Mouse (Mus musculus) kidney, postnatal 0 days (tissue): ENCODE measurements around the gene Ptpro. TPM values are rescaled to one million over a fixed set of nuclear protein-coding genes. Genes with fewer than 3 reads are reported as not detected.

Experiments used
- ATAC-seq: fragments of 200-750 bp; cut with Nextera tagmentation; replicated peaks from 2 replicates; pipeline ENCODE4 v1.8.0; 2017; ENCODE audit warnings: low read depth, moderate number of reproducible peaks, moderate TSS enrichment, moderate library complexity; ENCODE audit not compliant: low FRiP score
- DNase-seq: peaks from one replicate; pipeline ENCODE4 v3.0.0-alpha.2; 2016; ENCODE audit warnings: low spot score
- H3K27ac ChIP-seq: fragments of 300-500 bp; sonication (generic); 2 replicates; pipeline ENCODE4 v1.5.1; 2014; ENCODE audit warnings: mild to moderate bottlenecking
- H3K27me3 ChIP-seq: fragments of 300-500 bp; sonication (generic); 2 replicates; pipeline ENCODE4 v1.6.1; 2014; ENCODE audit warnings: low read length, mixed read lengths; ENCODE audit not compliant: insufficient read depth
- H3K36me3 ChIP-seq: fragments of 300-500 bp; sonication (generic); 2 replicates; pipeline ENCODE4 v1.6.1; 2014; ENCODE audit warnings: low read length, mixed read lengths; ENCODE audit not compliant: insufficient read depth
- H3K4me1 ChIP-seq: fragments of 300-500 bp; sonication (generic); replicated peaks from 2 replicates; pipeline ENCODE4 v1.6.1; 2014; ENCODE audit warnings: antibody characterized with exemption, low read length, mixed read lengths; ENCODE audit not compliant: insufficient read depth
- H3K4me2 ChIP-seq: fragments of 300-500 bp; sonication (generic); 2 replicates; pipeline ENCODE4 v1.6.1; 2014; ENCODE audit warnings: mild to moderate bottlenecking, low read length, moderate library complexity, mixed read lengths
- H3K4me3 ChIP-seq: fragments of 300-500 bp; sonication (generic); replicated peaks from 2 replicates; pipeline ENCODE4 v1.5.1; 2014; ENCODE audit warnings: low read depth, low read length
- H3K9ac ChIP-seq: fragments of 300-500 bp; sonication (generic); 2 replicates; pipeline ENCODE4 v1.6.1; 2014; ENCODE audit warnings: low read depth, low read length
- H3K9me3 ChIP-seq: fragments of 300-500 bp; sonication (generic); replicated peaks from 2 replicates; pipeline ENCODE4 v1.6.1; 2016; ENCODE audit warnings: low read length, inconsistent platforms, mixed read lengths
- CTCF ChIP-seq: IDR thresholded peaks from 2 replicates; pipeline ENCODE4 v1.5.1; 2016; ENCODE audit warnings: antibody characterized with exemption, low read depth, mild to moderate bottlenecking, moderate library complexity
- WGBS: fragments of 180-500 bp; shearing (Covaris S2); extraction: QIAGEN DNeasy Blood & Tissue Kit; methylation state at CpG from one replicate; pipeline ENCODE4 v1.1.7; 2014; 5-methylcytosine and 5-hydroxymethylcytosine counted together
- polyA plus RNA-seq: library from polyadenylated mRNA; unstranded; fragments of >200 nt; fragmentation: Nextera tagmentation; extraction: Ambion mirVana; gene quantifications from 2 replicates; pipeline ENCODE4 v1.2.1, GENCODE M21; 2015

Ptpro gene
- polyA plus RNA-seq, 1 experiment from 2014 or later: 18.4 TPM

DNA sequence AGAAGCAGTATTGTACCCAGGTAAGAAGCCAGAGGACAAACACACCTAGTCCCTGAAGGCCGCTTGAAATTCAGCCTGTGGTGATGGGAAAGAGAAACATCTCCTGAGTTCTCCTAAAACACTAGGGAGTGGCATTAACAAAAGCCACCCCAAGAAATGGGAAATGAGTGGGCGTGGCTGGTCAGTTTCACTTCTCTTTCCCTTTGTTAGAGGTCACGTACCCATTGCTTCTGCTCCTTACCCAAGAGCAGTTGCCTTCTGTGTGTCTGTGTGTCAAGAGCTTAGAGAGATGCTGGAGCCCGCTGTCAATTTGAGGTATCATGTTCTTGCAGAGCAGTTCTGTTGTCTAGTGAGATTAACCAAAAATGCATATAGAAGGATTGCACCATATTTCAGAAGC is 134.2 kb downstream of the Ptpro start:
- no peak for TF ChIP-seq CTCF
- no peak for DNase-seq
- no peak overlapping the region for H3K9ac ChIP-seq
- no peaks in the 10 kb centered on the region for H3K4me1 ChIP-seq
- no peaks in the 10 kb centered on the region for H3K36me3 ChIP-seq
- no peaks in the 10 kb centered on the region for H3K27me3 ChIP-seq
- ATAC-seq: no peak
- H3K4me2 ChIP-seq: no peak overlapping the region
- no peak overlapping the region for H3K27ac ChIP-seq
- H3K4me3 ChIP-seq: no peak overlapping the region
- H3K9me3 ChIP-seq: no peaks in the 10 kb centered on the region
- 89% methylated on average over 4 of the region's 4 CpGs for WGBS

DNA sequence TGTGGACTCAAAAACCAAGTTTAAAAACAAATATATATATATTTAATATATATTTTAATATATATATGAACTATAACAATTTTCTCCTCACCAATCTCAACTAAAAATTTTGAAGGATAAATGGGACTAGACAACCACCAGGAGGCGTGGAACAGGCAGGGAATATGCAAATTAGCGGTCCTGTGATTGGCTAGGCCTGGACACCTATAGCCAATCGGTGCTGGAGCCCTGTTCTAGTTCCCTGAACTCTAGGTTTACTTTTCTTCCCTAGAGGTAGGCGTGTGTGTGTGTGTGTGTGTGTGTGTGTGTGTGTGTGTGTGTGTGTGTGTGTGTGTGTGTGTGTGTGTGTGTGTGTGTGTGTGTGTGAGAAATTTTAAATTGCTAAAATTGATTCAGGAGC is 134.8 kb downstream of the Ptpro start:
- WGBS: 46% methylated on average over 3 of the region's 4 CpGs
- H3K9ac ChIP-seq: no peak overlapping the region
- ATAC-seq: no peak
- H3K4me2 ChIP-seq: no peak overlapping the region
- no peaks in the 10 kb centered on the region for H3K27me3 ChIP-seq
- H3K4me3 ChIP-seq: no peak overlapping the region
- no peaks in the 10 kb centered on the region for H3K4me1 ChIP-seq
- no peak for DNase-seq
- TF ChIP-seq CTCF: no peak
- H3K27ac ChIP-seq: no peak overlapping the region
- H3K9me3 ChIP-seq: no peaks in the 10 kb centered on the region
- H3K36me3 ChIP-seq: no peaks in the 10 kb centered on the region

DNA sequence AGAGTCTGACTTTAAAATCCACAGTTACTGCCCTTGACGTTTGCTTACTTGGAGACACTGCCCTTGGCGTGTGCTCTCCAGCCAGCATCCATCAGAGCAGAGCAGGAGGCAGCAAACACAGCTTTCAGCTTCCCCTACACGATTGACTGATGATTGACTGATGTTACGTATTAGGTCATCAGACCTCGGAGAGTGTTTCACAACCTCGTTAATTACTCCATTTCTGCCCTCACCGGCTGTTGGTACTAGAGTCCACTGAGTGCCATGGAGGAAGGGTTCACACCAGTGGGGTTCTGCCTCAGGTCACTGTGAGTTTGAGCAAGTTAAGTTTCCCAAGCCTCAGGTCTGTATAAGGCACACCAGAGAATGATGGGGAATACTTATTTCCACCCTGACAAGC is 143.0 kb downstream of the Ptpro start:
- Histone ChIP-seq H3K36me3 (no peaks in the 10 kb centered on the region), H3K4me3 (no peak overlapping the region), H3K4me2 (no peak overlapping the region), H3K9ac (no peak overlapping the region), H3K27me3 (no peaks in the 10 kb centered on the region), H3K27ac (no peak overlapping the region), H3K9me3 (no peaks in the 10 kb centered on the region), H3K4me1 (no peaks in the 10 kb centered on the region)
- DNase-seq: no peak
- TF ChIP-seq CTCF: no peak
- WGBS: 59% methylated on average over 7 of the region's 7 CpGs
- no peak for ATAC-seq

DNA sequence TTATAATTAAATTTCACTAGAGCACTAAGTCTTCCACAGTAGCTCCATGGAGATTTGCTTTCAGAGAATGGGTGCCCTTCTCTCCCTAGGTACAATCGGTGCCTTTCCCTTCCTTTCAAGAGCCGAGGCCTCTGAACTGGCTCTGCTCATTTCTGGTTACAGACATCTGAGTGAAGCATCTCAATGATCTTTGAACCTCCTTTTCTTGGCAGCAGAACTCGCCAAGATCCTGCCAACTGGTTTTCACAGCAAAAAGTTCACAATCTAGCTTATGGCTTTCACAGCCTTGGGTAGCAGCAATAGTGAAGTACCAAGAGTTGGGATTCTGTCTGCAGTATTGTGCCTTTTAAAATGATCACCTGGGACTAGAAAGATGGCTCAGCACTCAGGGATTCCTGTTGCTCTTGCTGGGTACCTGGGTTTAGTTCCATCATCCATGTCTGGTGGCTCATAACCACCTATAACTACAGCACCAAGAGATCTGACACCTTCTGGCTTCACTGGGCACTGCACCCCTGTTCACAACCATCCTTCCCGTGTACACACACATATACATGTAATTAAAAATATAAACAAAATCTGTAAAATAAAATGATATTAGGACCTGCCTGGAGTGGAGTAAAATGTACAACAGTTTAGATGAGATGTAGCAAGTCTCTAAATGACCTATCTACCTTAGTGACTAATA is 144.1 kb downstream of the Ptpro start:
- TF ChIP-seq CTCF: peak; percentile 50
- H3K27ac ChIP-seq: no peak overlapping the region
- 81% methylated on average over 4 of the region's 4 CpGs for WGBS
- ATAC-seq (no peak), DNase-seq (no peak)
- H3K9me3 ChIP-seq: no peaks in the 10 kb centered on the region
- H3K27me3 ChIP-seq: no peaks in the 10 kb centered on the region
- H3K36me3 ChIP-seq: no peaks in the 10 kb centered on the region
- no peaks in the 10 kb centered on the region for H3K4me1 ChIP-seq
- no peak overlapping the region for H3K4me3 ChIP-seq
- H3K9ac ChIP-seq: no peak overlapping the region
- H3K4me2 ChIP-seq: no peak overlapping the region

- Histone ChIP-seq H3K4me2 (no peak overlapping the region), H3K27me3 (no peaks in the 10 kb centered on the region), H3K4me1 (no peaks in the 10 kb centered on the region), H3K27ac (no peak overlapping the region), H3K4me3 (no peak overlapping the region), H3K9ac (no peak overlapping the region), H3K9me3 (no peaks in the 10 kb centered on the region), H3K36me3 (no peaks in the 10 kb centered on the region)
- ATAC-seq: no peak
- WGBS: 80% methylated on average over 2 of the region's 2 CpGs
- TF ChIP-seq CTCF: peak; percentile 57
- DNase-seq: peak; percentile 62
Observed at GRCm38 (mm10) chr6:137397358-137397757, 145.2 kb downstream of the Ptpro start.

- 83% methylated on average over 4 of the region's 4 CpGs for WGBS
- no peaks in the 10 kb centered on the region for H3K27me3 ChIP-seq
- no peaks in the 10 kb centered on the region for H3K9me3 ChIP-seq
- no peaks in the 10 kb centered on the region for H3K4me1 ChIP-seq
- no peaks in the 10 kb centered on the region for H3K36me3 ChIP-seq
- no peak for TF ChIP-seq CTCF
- no peak overlapping the region for H3K27ac ChIP-seq
- DNase-seq (no peak), ATAC-seq (no peak)
- no peak overlapping the region for H3K4me2 ChIP-seq
- H3K9ac ChIP-seq: no peak overlapping the region
- no peak overlapping the region for H3K4me3 ChIP-seq
Observed at GRCm38 (mm10) chr6:137404196-137404595, 152.1 kb downstream of the Ptpro start.

DNA sequence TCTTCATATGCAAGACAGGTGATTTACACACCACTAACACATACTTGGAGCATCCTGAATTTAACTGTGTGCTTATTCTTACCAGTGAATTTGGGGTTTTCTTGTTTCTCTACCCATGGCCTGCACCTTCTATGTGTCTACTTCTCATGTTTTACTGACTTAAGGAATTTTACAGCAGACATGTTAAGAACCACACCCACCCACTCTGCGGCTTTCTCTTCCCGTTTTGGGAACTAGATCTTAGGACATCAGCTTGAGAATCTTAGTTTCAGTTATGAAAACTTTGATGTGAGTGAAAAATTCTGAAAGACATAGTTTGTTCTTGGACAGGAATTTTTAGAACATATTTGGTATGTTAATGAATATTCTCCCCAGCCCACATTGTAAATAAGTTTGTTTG is 153.6 kb downstream of the Ptpro start:
- no peak overlapping the region for H3K27ac ChIP-seq
- TF ChIP-seq CTCF: no peak
- H3K4me3 ChIP-seq: no peak overlapping the region
- ATAC-seq (no peak), DNase-seq (no peak)
- H3K4me2 ChIP-seq: no peak overlapping the region
- H3K9me3 ChIP-seq: no peaks in the 10 kb centered on the region
- 72% methylated on average over 2 of the region's 2 CpGs for WGBS
- H3K36me3 ChIP-seq: no peaks in the 10 kb centered on the region
- H3K9ac ChIP-seq: no peak overlapping the region
- H3K4me1 ChIP-seq: no peaks in the 10 kb centered on the region
- H3K27me3 ChIP-seq: no peaks in the 10 kb centered on the region
